Mouse (Mus musculus) T-helper 1 cell (primary cell): ENCODE results near the gene Gstp2.

Experiments used
- in situ Hi-C: fragments of 300-600 bp; cut with MboI, MseI; formaldehyde crosslinking; loops from one replicate; pipeline ENCODE4 v1.15.1; 2025; ENCODE audit warnings: high pct_unique_total_duplicates

The Gstp2 gene

GRCm38 (mm10) chr19:4013066-4013465 lies 32.8 kb downstream of the Gstp2 start:
- in situ Hi-C loops: no loop called here

- in situ Hi-C loops: no loop called here
Observed at GRCm38 (mm10) chr19:4012432-4013022, 33.3 kb downstream of the Gstp2 start, which contains the start of gene Ndufv1. Gene Ndufv1 (minus strand): TSS chr19:4012806.

GRCm38 (mm10) chr19:4011086-4011485 lies 34.7 kb downstream of the Gstp2 start:
- in situ Hi-C loops: no loop called here

- in situ Hi-C loops: no loop called here
Observed at GRCm38 (mm10) chr19:4005971-4006370, 39.9 kb downstream of the Gstp2 start.

GRCm38 (mm10) chr19:4005091-4005490 lies 40.7 kb downstream of the Gstp2 start:
- in situ Hi-C loops: no loop called here

- in situ Hi-C loops: no loop called here
Observed at GRCm38 (mm10) chr19:4004331-4004730, 41.5 kb downstream of the Gstp2 start.

- in situ Hi-C loops: no loop called here
Observed at GRCm38 (mm10) chr19:4003641-4004040, 42.2 kb downstream of the Gstp2 start.

- in situ Hi-C loops: no loop called here
Observed at GRCm38 (mm10) chr19:4003112-4003511, 42.7 kb downstream of the Gstp2 start, which contains the start of gene Doc2g. Gene Doc2g (plus strand): TSS chr19:4003313.

- in situ Hi-C loops: no loop called here
Observed at GRCm38 (mm10) chr19:4001752-4002151, 44.1 kb downstream of the Gstp2 start.

- in situ Hi-C loops: no loop called here
Observed at GRCm38 (mm10) chr19:4000949-4001525, 44.8 kb downstream of the Gstp2 start.

GRCm38 (mm10) chr19:4000119-4000900 lies 45.5 kb downstream of the Gstp2 start, which contains the start of the genes Nudt8 and Gm49405:
Gene Nudt8 (plus strand): TSS chr19:4000580.
Gene Gm49405 (plus strand): TSS chr19:4000626.
- in situ Hi-C loops: no loop called here

GRCm38 (mm10) chr19:3999121-3999730 lies 46.6 kb downstream of the Gstp2 start:
- in situ Hi-C loops: no loop called here

- in situ Hi-C loops: no loop called here
Observed at GRCm38 (mm10) chr19:3998335-3998734, 47.5 kb downstream of the Gstp2 start.

- in situ Hi-C loops: no loop called here
Observed at GRCm38 (mm10) chr19:3997231-3997630, 48.6 kb downstream of the Gstp2 start.

- in situ Hi-C loops: no loop called here
Observed at GRCm38 (mm10) chr19:3996747-3997146, 49.1 kb downstream of the Gstp2 start.

- in situ Hi-C loops: no loop called here
Observed at GRCm38 (mm10) chr19:3996106-3996505, 49.7 kb downstream of the Gstp2 start.

GRCm38 (mm10) chr19:3995505-3995904 lies 50.3 kb downstream of the Gstp2 start:
- in situ Hi-C loops: no loop called here

GRCm38 (mm10) chr19:3994932-3995331 lies 50.9 kb downstream of the Gstp2 start:
- in situ Hi-C loops: no loop called here

- in situ Hi-C loops: no loop called here
Observed at GRCm38 (mm10) chr19:3992416-3992815, 53.4 kb downstream of the Gstp2 start, which contains the start of gene Tbx10. Gene Tbx10 (plus strand): TSS chr19:3992752.

- in situ Hi-C loops: no loop called here
Observed at GRCm38 (mm10) chr19:3991966-3992365, 53.9 kb downstream of the Gstp2 start.

- in situ Hi-C loops: no loop called here
Observed at GRCm38 (mm10) chr19:3991562-3991961, 54.3 kb downstream of the Gstp2 start.

GRCm38 (mm10) chr19:3990804-3991203 lies 55.0 kb downstream of the Gstp2 start:
- in situ Hi-C loops: no loop called here
